Mouse (Mus musculus) heart, postnatal 10 days (tissue): Measurements from ENCODE around the gene Tex13a. TPM values are rescaled to one million over a fixed set of nuclear protein-coding genes. Genes with fewer than 3 reads are reported as not detected.

ENCODE experiments used
- DNase-seq, 2 experiments: peaks; one replicate each; pipeline ENCODE4 v3.0.0; 2021
- intact Hi-C: fragments of 180-260 bp; cut with DNase I; formaldehyde crosslinking; loops from one replicate; pipeline ENCODE4 v1.15.1; 2025
- total RNA-seq, 2 experiments: library from RNA; stranded (reverse); gene quantifications; 2 replicates each; pipeline ENCODE4 v1.2.3; 2021

Gene Tex13a
- total RNA-seq: not detected

DNA sequence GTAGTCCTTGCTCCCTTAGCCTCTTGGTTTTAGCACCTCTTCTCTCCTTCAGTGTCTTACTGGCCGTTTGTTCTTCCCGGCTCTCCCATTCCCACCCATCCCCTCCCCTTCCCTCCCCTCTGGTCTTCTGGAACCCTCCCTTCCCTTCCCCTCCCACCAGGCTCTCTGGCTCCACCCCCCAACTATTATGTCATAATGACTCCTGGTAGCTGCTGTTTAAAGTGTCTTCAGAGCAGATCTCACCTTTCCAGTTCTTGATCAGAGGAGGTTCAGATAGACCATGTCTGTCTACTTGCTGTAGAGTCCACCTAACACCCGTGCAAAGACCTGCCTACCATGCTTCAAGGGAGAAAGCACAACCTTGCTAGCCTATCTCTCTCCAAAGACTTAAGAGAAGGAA is at the start of gene Tex13a:
Tex13a (minus strand) TSS at position 101 of the 400 bp plus-strand sequence.
- intact Hi-C loops: no loop called here
- no peak for DNase-seq

DNA sequence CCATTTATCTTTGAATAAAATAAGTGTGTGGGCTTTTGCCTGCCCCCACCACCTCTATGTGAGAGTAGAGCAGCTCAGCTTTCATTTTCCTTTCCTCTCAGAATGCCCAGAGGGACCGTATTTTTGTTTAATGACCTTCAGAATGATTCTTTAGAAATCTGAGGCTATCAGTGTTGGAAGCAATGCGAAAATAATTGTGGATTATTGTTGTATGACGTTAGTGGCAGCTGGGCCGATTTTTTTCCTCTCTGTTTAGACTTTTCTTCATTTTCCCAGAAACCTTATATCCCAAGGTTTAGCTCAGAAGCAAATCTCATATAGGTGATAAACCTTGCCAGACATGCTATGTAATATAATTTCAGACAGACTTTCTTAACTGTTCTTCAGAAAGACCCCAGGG is 25.2 kb upstream of the Tex13a start:
- intact Hi-C loops: no loop called here
- no peak for DNase-seq

DNA sequence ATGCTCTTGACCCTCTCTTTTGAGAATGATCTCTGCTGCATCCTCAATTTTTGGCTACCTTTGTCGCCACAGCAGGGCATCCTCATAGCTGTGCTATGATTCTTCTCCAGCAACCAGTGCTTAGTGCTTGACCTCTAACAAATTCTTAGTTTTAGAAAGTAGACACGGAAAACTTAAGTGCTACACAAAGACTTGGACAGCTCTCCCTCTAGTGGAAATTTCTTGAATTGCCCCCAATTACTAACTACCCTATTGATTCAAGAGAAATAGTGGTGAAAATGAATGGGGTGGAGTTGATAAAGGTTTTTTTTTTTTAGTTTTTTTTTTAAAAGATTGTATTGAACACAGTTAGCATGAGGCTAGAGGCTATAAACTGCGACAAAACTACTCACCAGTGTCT is 39.2 kb downstream of the Tex13a start:
- peak; percentile 5 to 10 for DNase-seq
- intact Hi-C loops: loop anchor here (2.0 kb wide), 1 partner anchor 503 kb away; no protein-coding TSS in a partner anchor
